Mouse (Mus musculus): ENCODE measurements around the gene Ndc1.

DNA sequence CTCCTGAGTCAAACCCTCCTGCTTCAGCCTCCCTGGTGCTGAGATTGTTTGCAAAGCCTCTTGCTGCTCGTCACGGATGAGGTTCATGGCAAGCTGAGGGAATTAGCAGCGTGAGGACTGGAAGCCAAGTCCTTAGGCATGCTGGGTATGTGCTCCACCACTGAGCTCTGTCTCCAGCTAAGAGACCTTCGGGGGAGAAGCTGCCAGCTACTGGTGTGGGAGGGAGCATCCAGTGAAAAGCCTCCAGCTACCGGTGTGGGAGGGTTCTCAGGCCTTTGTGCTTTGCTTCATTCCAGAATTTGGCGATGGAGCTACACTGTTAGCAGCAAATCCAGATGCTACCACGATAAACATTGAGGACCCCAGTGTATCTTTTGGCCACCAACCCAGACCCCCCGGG, 48.9 kb upstream of the Ndc1 start:
- TF ChIP-seq POLR2A (IDR thresholded peaks at IDR 0.05; ENCODE audit: borderline replicate concordance, extremely low read depth, low read depth, low read length) (no peak), CTCF (IDR thresholded peaks at IDR 0.05; ENCODE audit: insufficient read depth, low read length) (no peak)

Data from lung, adult 2 months (tissue).